In genomic region chr14:27654670-27655069, GRCm38 (mm10) we compare ENCODE assay signal across 28 mouse cellular contexts. TPM values are rescaled to one million over a fixed set of nuclear protein-coding genes. Genes with fewer than 3 reads are reported as not detected.
DNase-seq lines count a peak whose midpoint lies in the region; ATAC-seq and TF ChIP-seq lines count a peak whose summit lies in the region.
"Had no signal": no experiment of that assay in that cellular context is flagged by ENCODE, and none has a peak within 500 bp of the region (broad histone marks: within the 10 kb centered on the region; RNA-seq: fewer than 3 reads in every experiment).

No protein-coding gene starts in this region.

- no peak overlapping the region for H3K4me3 ChIP-seq in kidney, embryonic 14.5 days (ENCODE audit: low read length)
- no peak overlapping the region for H3K4me3 ChIP-seq in lung, embryonic 14.5 days (ENCODE audit: low read depth, low read length)
- H3K4me3 ChIP-seq in lung, adult 2 months (replicated peaks; ENCODE audit: extremely low read depth, low read depth, low read length) = no peak overlapping the region
- H3K4me3 ChIP-seq in embryonic facial prominence, embryonic 14.5 days (ENCODE audit: low read depth, low read length) = no peak overlapping the region
- no peak overlapping the region for H3K4me3 ChIP-seq in layer of hippocampus, adult 2 months
- H3K4me3 ChIP-seq: erythroblast, embryonic 14.5 days; forebrain, embryonic 12.5 days; gastrocnemius, adult 2 months; limb, embryonic 12.5 days; midbrain, embryonic 15.5 days; neural tube, embryonic 12.5 days had no signal

- TF ChIP-seq CTCF in lung, embryonic 14.5 days (IDR thresholded peaks at IDR 0.05; ENCODE audit: low read depth) = no peak
- TF ChIP-seq CTCF in lung, adult 2 months (IDR thresholded peaks at IDR 0.05; ENCODE audit: insufficient read depth, low read length) = no peak
- TF ChIP-seq CTCF in layer of hippocampus, adult 2 months (conservative IDR thresholded peaks at IDR 0.05) = no peak

- peak; percentile 68; the same call in 1 of the 2 replicates for ATAC-seq in kidney, embryonic 14.5 days (ENCODE audit: low FRiP score, low TSS enrichment)
- ATAC-seq in lung, embryonic 14.5 days (ENCODE audit: insufficient read depth) = no peak
- no peak for ATAC-seq in embryonic facial prominence, embryonic 14.5 days (ENCODE audit: low read depth)
- ATAC-seq: inflammation-experienced regulatory T-cells, adult 6 months; liver, postnatal 0 days; midbrain, embryonic 15.5 days had no signal

- H3K9ac ChIP-seq in kidney, embryonic 14.5 days (ENCODE audit: low read depth, low read length) = no peak overlapping the region
- H3K9ac ChIP-seq in lung, embryonic 14.5 days = no peak overlapping the region
- H3K9ac ChIP-seq in embryonic facial prominence, embryonic 14.5 days (ENCODE audit: low read depth, low read length) = no peak overlapping the region
- H3K9ac ChIP-seq: forebrain, embryonic 12.5 days; hindbrain, embryonic 14.5 days; limb, embryonic 12.5 days; liver, postnatal 0 days; midbrain, embryonic 15.5 days; neural tube, embryonic 12.5 days had no signal

- TF ChIP-seq POLR2A in lung, adult 2 months (IDR thresholded peaks at IDR 0.05; ENCODE audit: borderline replicate concordance, extremely low read depth, low read depth, low read length) = no peak

- peaks cover 10% of the 10 kb centered on the region; the same call in 1 of the 2 replicates for H3K4me1 ChIP-seq in kidney, embryonic 14.5 days (ENCODE audit: control insufficient read depth, insufficient read depth, low read length)
- H3K4me1 ChIP-seq in lung, embryonic 14.5 days (ENCODE audit: insufficient read depth) = no peaks in the 10 kb centered on the region
- no peaks in the 10 kb centered on the region for H3K4me1 ChIP-seq in lung, adult 2 months (ENCODE audit: control insufficient read depth, insufficient read depth, low read length)
- 0 out of 2 replicates have a peak, but pooled peaks cover 4% of the 10 kb centered on the region for H3K4me1 ChIP-seq in embryonic facial prominence, embryonic 14.5 days (ENCODE audit: control insufficient read depth, insufficient read depth, low read length)
- H3K4me1 ChIP-seq: forebrain, embryonic 12.5 days; limb, embryonic 12.5 days; neural tube, embryonic 12.5 days had no signal

- H3K27me3 ChIP-seq in kidney, embryonic 14.5 days (ENCODE audit: control insufficient read depth, insufficient read depth, low read length) = no peaks in the 10 kb centered on the region
- H3K27me3 ChIP-seq in lung, embryonic 14.5 days (ENCODE audit: insufficient read depth, low read length) = no peaks in the 10 kb centered on the region
- H3K27me3 ChIP-seq in embryonic facial prominence, embryonic 14.5 days (replicated peaks; ENCODE audit: control insufficient read depth, insufficient read depth, low read length) = no peaks in the 10 kb centered on the region
- H3K27me3 ChIP-seq: CH12.LX; forebrain, embryonic 12.5 days; limb, embryonic 12.5 days; midbrain, embryonic 15.5 days; neural tube, embryonic 12.5 days had no signal

- H3K4me2 ChIP-seq in kidney, embryonic 14.5 days (replicated peaks; ENCODE audit: low read depth, low read length) = 0 out of 2 replicates have a peak overlapping the region, but pooled peaks have one; percentile 5
- H3K4me2 ChIP-seq in lung, embryonic 14.5 days = no peak overlapping the region
- H3K4me2 ChIP-seq in embryonic facial prominence, embryonic 14.5 days (ENCODE audit: low read depth, low read length) = no peak overlapping the region
- H3K4me2 ChIP-seq: forebrain, embryonic 12.5 days; hindbrain, embryonic 14.5 days; limb, embryonic 12.5 days; liver, embryonic 11.5 days; midbrain, embryonic 15.5 days; neural tube, embryonic 12.5 days had no signal

- 17% methylated on average over 11 of the region's 11 CpGs for WGBS in kidney, embryonic 14.5 days
- 12% methylated on average over 11 of the region's 11 CpGs for WGBS in lung, embryonic 14.5 days
- WGBS in lung, adult 2 months = 20% methylated on average over 11 of the region's 11 CpGs
- 29% methylated on average over 11 of the region's 11 CpGs for WGBS in embryonic facial prominence, embryonic 14.5 days

- peak; percentile 35 for DNase-seq in heart, adult 11 months
- no peak for DNase-seq in heart, adult 18-20 months
- no peak for DNase-seq in kidney, adult 9 months
- DNase-seq in lung, embryonic 14.5 days = peak; percentile 9
- DNase-seq in lung, adult 2 months = no peak
- peak; percentile 45 for DNase-seq in embryonic facial prominence, embryonic 14.5 days (ENCODE audit: low spot score)
- no peak for DNase-seq in layer of hippocampus, adult 2 months (ENCODE audit: low spot score in 2 of 2)
- DNase-seq: adrenal gland, adult 2 months; B cell, adult 2 months; cerebellum, adult 18-20 months; cerebellum, postnatal 14 days; gastrocnemius, adult 2 months; heart, postnatal 4 days; liver, postnatal 0 days; lung, postnatal 14 days; thymus, postnatal 14 days had no signal

- H3K36me3 ChIP-seq in kidney, embryonic 14.5 days (ENCODE audit: control insufficient read depth, insufficient read depth, low read length) = no peaks in the 10 kb centered on the region
- H3K36me3 ChIP-seq in lung, embryonic 14.5 days (ENCODE audit: insufficient read depth) = no peaks in the 10 kb centered on the region
- H3K36me3 ChIP-seq in embryonic facial prominence, embryonic 14.5 days (ENCODE audit: control insufficient read depth, insufficient read depth, low read length) = no peaks in the 10 kb centered on the region
- H3K36me3 ChIP-seq: G1E; limb, embryonic 12.5 days had no signal

- no peak overlapping the region; the same call in 1 of the 2 replicates for H3K27ac ChIP-seq in kidney, embryonic 14.5 days (ENCODE audit: low read depth, low read length)
- H3K27ac ChIP-seq in lung, embryonic 14.5 days (ENCODE audit: low read depth) = no peak overlapping the region
- no peak overlapping the region for H3K27ac ChIP-seq in embryonic facial prominence, embryonic 14.5 days (replicated peaks; ENCODE audit: low read depth, low read length)
- no peak overlapping the region for H3K27ac ChIP-seq in layer of hippocampus, adult 2 months
- H3K27ac ChIP-seq: forebrain, embryonic 12.5 days; gastrocnemius, adult 2 months; hindbrain, embryonic 14.5 days; limb, embryonic 12.5 days; midbrain, embryonic 15.5 days; neural tube, embryonic 12.5 days had no signal

- no peaks in the 10 kb centered on the region for H3K9me3 ChIP-seq in kidney, embryonic 14.5 days (ENCODE audit: control insufficient read depth, low read length)
- H3K9me3 ChIP-seq in lung, embryonic 14.5 days (ENCODE audit: low read depth, low read length) = no peaks in the 10 kb centered on the region
- no peaks in the 10 kb centered on the region for H3K9me3 ChIP-seq in embryonic facial prominence, embryonic 14.5 days (ENCODE audit: control insufficient read depth, low read length)
- H3K9me3 ChIP-seq: forebrain, embryonic 12.5 days; limb, embryonic 12.5 days; midbrain, embryonic 15.5 days; neural tube, embryonic 12.5 days had no signal

RNA-seq across cellular contexts. Expression of gene Erc2, which starts 32.4 kb away (rescaled TPM):
- total RNA-seq in heart, adult 18-20 months (2021) = 1 to 10 TPM in 1 of 2 experiments, under 1 TPM in 1; 0.99 to 1.5 TPM
- polyA plus RNA-seq in kidney, embryonic 14.5 days (2014; fragmentation: Nextera tagmentation; extraction: Ambion mirVana) = 6.8 and 7.3 TPM in 2 replicates
- 2.1 and 2.6 TPM in 2 replicates for polyA plus RNA-seq in lung, embryonic 14.5 days (2014; fragmentation: Nextera tagmentation; extraction: Ambion mirVana)
- 1.00 and 1.3 TPM in 2 replicates for polyA plus RNA-seq in lung, adult 2 months (2012; rRNA removed)
- 4.3 and 6.8 TPM in 2 replicates for polyA plus RNA-seq in embryonic facial prominence, embryonic 14.5 days (2014; fragmentation: Nextera tagmentation; extraction: Ambion mirVana)
- total RNA-seq in layer of hippocampus, adult 2 months (2021) = 100 to 1,000 TPM; 236 to 244 TPM
- total RNA-seq: CH12.LX; megakaryocyte progenitor cell, adult 5-6 weeks had no signal
- polyA plus RNA-seq: erythroblast, embryonic 14.5 days; G1E had no signal

Comparison
In these comparisons a context has a peak if more than half of its experiments do, and no peak if none do; other contexts are left out.
1. DNase-seq: peak in heart, adult 11 months (single experiment), lung, embryonic 14.5 days (single experiment) and embryonic facial prominence, embryonic 14.5 days (single experiment); none in heart, adult 18-20 months (0 of 2), kidney, adult 9 months (single experiment), lung, adult 2 months (single experiment) and layer of hippocampus, adult 2 months (0 of 2).